Mouse (Mus musculus) liver, embryonic 12.5 days (tissue): ENCODE results near the gene Bmp3. TPM values are rescaled to one million over a fixed set of nuclear protein-coding genes. Genes with fewer than 3 reads are reported as not detected.

Experiments used
- ATAC-seq: fragments of 200-750 bp; cut with Nextera tagmentation; 2 replicates; pipeline ENCODE4 v1.8.0; 2017; ENCODE audit warnings: moderate number of reproducible peaks, mild to moderate bottlenecking, moderate library complexity
- H3K27ac ChIP-seq: fragments of 300-500 bp; sonication (generic); 2 replicates; pipeline ENCODE4 v1.5.1; 2016; ENCODE audit warnings: mild to moderate bottlenecking
- H3K27me3 ChIP-seq: fragments of 300-500 bp; sonication (generic); replicated peaks from 2 replicates; pipeline ENCODE4 v1.6.1; 2016; ENCODE audit warnings: mild to moderate bottlenecking, moderate library complexity
- H3K36me3 ChIP-seq: fragments of 300-500 bp; sonication (generic); 2 replicates; pipeline ENCODE4 v1.6.1; 2016; ENCODE audit warnings: mild to moderate bottlenecking, moderate library complexity
- H3K4me1 ChIP-seq: fragments of 300-500 bp; sonication (generic); 2 replicates; pipeline ENCODE4 v1.6.1; 2016
- H3K4me2 ChIP-seq: fragments of 300-500 bp; sonication (generic); 2 replicates; pipeline ENCODE4 v1.6.1; 2016; ENCODE audit warnings: mild to moderate bottlenecking, moderate library complexity
- H3K4me3 ChIP-seq: fragments of 300-500 bp; sonication (generic); 2 replicates; pipeline ENCODE4 v1.5.1; 2016; ENCODE audit warnings: mild to moderate bottlenecking, moderate library complexity
- H3K9ac ChIP-seq: fragments of 300-500 bp; sonication (generic); 2 replicates; pipeline ENCODE4 v1.6.1; 2016; ENCODE audit warnings: mild to moderate bottlenecking, moderate library complexity
- H3K9me3 ChIP-seq: fragments of 300-500 bp; sonication (generic); replicated peaks from 2 replicates; pipeline ENCODE4 v1.6.1; 2016; ENCODE audit warnings: mild to moderate bottlenecking, moderate library complexity
- WGBS: fragments of 180-500 bp; shearing (Covaris S2); methylation state at CpG from one replicate; pipeline ENCODE4 v1.1.7; 2016; ENCODE audit not compliant: insufficient replicate concordance; 5-methylcytosine and 5-hydroxymethylcytosine counted together
- polyA plus RNA-seq: library from polyadenylated mRNA; unstranded; fragments of >200 nt; fragmentation: Nextera tagmentation; extraction: Ambion mirVana; gene quantifications from 2 replicates; pipeline ENCODE4 v1.2.1, GENCODE M21; 2016

Gene Bmp3
- polyA plus RNA-seq = 0.07 and 0.08 TPM in 2 replicates

GRCm38 (mm10) chr5:98854264-98854626, at the start of gene Bmp3:
Bmp3 (plus strand) TSS chr5:98854415.
- no peak within 1 kb of the TSS for H3K27ac ChIP-seq
- no peaks in the 10 kb centered on the region for H3K36me3 ChIP-seq
- WGBS = 9% methylated on average over 10 of the region's 10 CpGs
- no peak for ATAC-seq
- no peaks in the 10 kb centered on the region for H3K4me1 ChIP-seq
- peaks cover 56% of the 10 kb centered on the region for H3K27me3 ChIP-seq
- peak within 1 kb of the TSS; percentile 37 for H3K4me3 ChIP-seq
- H3K9ac ChIP-seq = no peak within 1 kb of the TSS
- H3K4me2 ChIP-seq = peak within 1 kb of the TSS; percentile 62
- no peaks in the 10 kb centered on the region for H3K9me3 ChIP-seq

GRCm38 (mm10) chr5:98804761-98805160, 49.5 kb upstream of the Bmp3 start:
- no peaks in the 10 kb centered on the region for H3K36me3 ChIP-seq
- H3K4me1 ChIP-seq = no peaks in the 10 kb centered on the region
- 68% methylated on average over 6 of the region's 6 CpGs for WGBS
- H3K4me3 ChIP-seq = no peak overlapping the region
- no peak overlapping the region for H3K4me2 ChIP-seq
- no peak for ATAC-seq
- H3K27ac ChIP-seq = no peak overlapping the region
- 0 out of 2 replicates have a peak, but pooled peaks cover 3% of the 10 kb centered on the region for H3K9me3 ChIP-seq
- H3K9ac ChIP-seq = no peak overlapping the region
- H3K27me3 ChIP-seq = no peaks in the 10 kb centered on the region

- Histone ChIP-seq H3K36me3 (no peaks in the 10 kb centered on the region), H3K4me3 (no peak overlapping the region), H3K9me3 (0 out of 2 replicates have a peak, but pooled peaks cover 3% of the 10 kb centered on the region), H3K27ac (no peak overlapping the region), H3K4me1 (no peaks in the 10 kb centered on the region), H3K9ac (no peak overlapping the region), H3K27me3 (no peaks in the 10 kb centered on the region), H3K4me2 (no peak overlapping the region)
- 69% methylated on average over 4 of the region's 4 CpGs for WGBS
- ATAC-seq = no peak
Observed at GRCm38 (mm10) chr5:98806492-98806891, 47.7 kb upstream of the Bmp3 start.

- Histone ChIP-seq H3K4me2 (no peak overlapping the region), H3K4me3 (no peak overlapping the region), H3K36me3 (no peaks in the 10 kb centered on the region), H3K9me3 (0 out of 2 replicates have a peak, but pooled peaks cover 3% of the 10 kb centered on the region), H3K27ac (no peak overlapping the region), H3K27me3 (no peaks in the 10 kb centered on the region), H3K9ac (no peak overlapping the region), H3K4me1 (no peaks in the 10 kb centered on the region)
- 74% methylated on average over 7 of the region's 7 CpGs for WGBS
- ATAC-seq = no peak
Observed at GRCm38 (mm10) chr5:98807022-98807421, 47.2 kb upstream of the Bmp3 start.

GRCm38 (mm10) chr5:98807953-98808352, 46.3 kb upstream of the Bmp3 start:
- ATAC-seq = no peak
- Histone ChIP-seq H3K9me3 (0 out of 2 replicates have a peak, but pooled peaks cover 3% of the 10 kb centered on the region), H3K9ac (no peak overlapping the region), H3K27me3 (no peaks in the 10 kb centered on the region), H3K4me3 (no peak overlapping the region), H3K4me1 (no peaks in the 10 kb centered on the region), H3K36me3 (no peaks in the 10 kb centered on the region), H3K27ac (no peak overlapping the region), H3K4me2 (no peak overlapping the region)
- 60% methylated on average over 9 of the region's 9 CpGs for WGBS

GRCm38 (mm10) chr5:98812380-98812779, 41.8 kb upstream of the Bmp3 start:
- no peak overlapping the region for H3K4me2 ChIP-seq
- H3K27me3 ChIP-seq = no peaks in the 10 kb centered on the region
- H3K36me3 ChIP-seq = no peaks in the 10 kb centered on the region
- H3K4me1 ChIP-seq = no peaks in the 10 kb centered on the region
- H3K4me3 ChIP-seq = no peak overlapping the region
- no peak for ATAC-seq
- H3K27ac ChIP-seq = no peak overlapping the region
- 55% methylated on average over 1 of the region's 1 CpGs for WGBS
- 0 out of 2 replicates have a peak, but pooled peaks cover 2% of the 10 kb centered on the region for H3K9me3 ChIP-seq
- no peak overlapping the region for H3K9ac ChIP-seq

GRCm38 (mm10) chr5:98815269-98815668, 38.9 kb upstream of the Bmp3 start:
- 60% methylated on average over 1 of the region's 1 CpGs for WGBS
- no peak overlapping the region for H3K9ac ChIP-seq
- H3K36me3 ChIP-seq = no peaks in the 10 kb centered on the region
- ATAC-seq = no peak
- 0 out of 2 replicates have a peak, but pooled peaks cover 2% of the 10 kb centered on the region for H3K9me3 ChIP-seq
- H3K27ac ChIP-seq = no peak overlapping the region
- H3K4me1 ChIP-seq = no peaks in the 10 kb centered on the region
- H3K4me3 ChIP-seq = no peak overlapping the region
- H3K27me3 ChIP-seq = no peaks in the 10 kb centered on the region
- H3K4me2 ChIP-seq = no peak overlapping the region

- H3K4me2 ChIP-seq = no peak overlapping the region
- ATAC-seq = no peak
- H3K27ac ChIP-seq = no peak overlapping the region
- H3K27me3 ChIP-seq = no peaks in the 10 kb centered on the region
- 69% methylated on average over 9 of the region's 9 CpGs for WGBS
- no peaks in the 10 kb centered on the region for H3K36me3 ChIP-seq
- no peak overlapping the region for H3K9ac ChIP-seq
- H3K4me3 ChIP-seq = no peak overlapping the region
- H3K4me1 ChIP-seq = no peaks in the 10 kb centered on the region
- no peaks in the 10 kb centered on the region for H3K9me3 ChIP-seq
Observed at GRCm38 (mm10) chr5:98833760-98834159, 20.5 kb upstream of the Bmp3 start.

- Histone ChIP-seq H3K4me1 (no peaks in the 10 kb centered on the region), H3K36me3 (no peaks in the 10 kb centered on the region), H3K27me3 (no peaks in the 10 kb centered on the region), H3K4me3 (no peak overlapping the region), H3K9ac (no peak overlapping the region), H3K27ac (no peak overlapping the region), H3K4me2 (no peak overlapping the region), H3K9me3 (no peaks in the 10 kb centered on the region)
- WGBS = 75% methylated on average over 6 of the region's 6 CpGs
- no peak for ATAC-seq
Observed at GRCm38 (mm10) chr5:98834300-98834699, 19.9 kb upstream of the Bmp3 start.

- H3K4me3 ChIP-seq = no peak overlapping the region
- 78% methylated on average over 7 of the region's 7 CpGs for WGBS
- H3K9ac ChIP-seq = no peak overlapping the region
- H3K4me2 ChIP-seq = no peak overlapping the region
- no peak overlapping the region for H3K27ac ChIP-seq
- no peaks in the 10 kb centered on the region for H3K9me3 ChIP-seq
- H3K27me3 ChIP-seq = no peaks in the 10 kb centered on the region
- ATAC-seq = no peak
- no peaks in the 10 kb centered on the region for H3K36me3 ChIP-seq
- no peaks in the 10 kb centered on the region for H3K4me1 ChIP-seq
Observed at GRCm38 (mm10) chr5:98842600-98843310, 11.5 kb upstream of the Bmp3 start.

GRCm38 (mm10) chr5:98844664-98845063, 9.6 kb upstream of the Bmp3 start:
- no peak overlapping the region for H3K4me2 ChIP-seq
- H3K27ac ChIP-seq = no peak overlapping the region
- H3K9ac ChIP-seq = no peak overlapping the region
- H3K4me3 ChIP-seq = no peak overlapping the region
- H3K4me1 ChIP-seq = no peaks in the 10 kb centered on the region
- no peak for ATAC-seq
- 71% methylated on average over 1 of the region's 1 CpGs for WGBS
- no peaks in the 10 kb centered on the region for H3K27me3 ChIP-seq
- no peaks in the 10 kb centered on the region for H3K36me3 ChIP-seq
- no peaks in the 10 kb centered on the region for H3K9me3 ChIP-seq

GRCm38 (mm10) chr5:98854627-98855564, 681 bp downstream of the Bmp3 start:
- no peaks in the 10 kb centered on the region for H3K4me1 ChIP-seq
- ATAC-seq = no peak
- no peak overlapping the region for H3K27ac ChIP-seq
- peak overlapping the region; percentile 37 for H3K4me3 ChIP-seq
- no peaks in the 10 kb centered on the region for H3K9me3 ChIP-seq
- no peak overlapping the region for H3K9ac ChIP-seq
- peaks cover 56% of the 10 kb centered on the region for H3K27me3 ChIP-seq
- 4% methylated on average over 68 of the region's 75 CpGs for WGBS
- no peaks in the 10 kb centered on the region for H3K36me3 ChIP-seq
- H3K4me2 ChIP-seq = peak overlapping the region; percentile 62
